In genomic region chr17:24131570-24131969, GRCm38 (mm10) we compare ENCODE assay signal across 27 mouse cellular contexts. TPM values are rescaled to one million over a fixed set of nuclear protein-coding genes. Genes with fewer than 3 reads are reported as not detected.
A peak's percentile ranks its signal among the peaks of the same experiment; 100 is the strongest.
DNase-seq lines count a peak whose midpoint lies in the region; ATAC-seq and TF ChIP-seq lines count a peak whose summit lies in the region.
"Had no signal": no experiment of that assay in that cellular context is flagged by ENCODE, and none has a peak within 500 bp of the region (broad histone marks: within the 10 kb centered on the region; RNA-seq: fewer than 3 reads in every experiment).

No protein-coding gene starts in this region.

- no peak for TF ChIP-seq EP300 in liver, embryonic 14.5 days (IDR thresholded peaks at IDR 0.05; ENCODE audit: low read depth)

- WGBS in intestine, postnatal 0 days, result 91% methylated on average over 3 of the region's 3 CpGs
- 79% methylated on average over 3 of the region's 3 CpGs for WGBS in intestine, embryonic 16.5 days
- 92% methylated on average over 3 of the region's 3 CpGs for WGBS in liver, embryonic 14.5 days (ENCODE audit: insufficient replicate concordance)
- WGBS in liver, embryonic 11.5 days, result 80% methylated on average over 3 of the region's 3 CpGs

- H3K4me3 ChIP-seq in intestine, postnatal 0 days (ENCODE audit: low read depth, low read length), result no peak overlapping the region
- no peak overlapping the region for H3K4me3 ChIP-seq in intestine, embryonic 16.5 days (ENCODE audit: low read length)
- no peak overlapping the region for H3K4me3 ChIP-seq in liver, embryonic 14.5 days (ENCODE audit: insufficient read depth in 1 of 2, low read depth in 2 of 2, low read length in 2 of 2)
- no peak overlapping the region for H3K4me3 ChIP-seq in liver, embryonic 11.5 days (ENCODE audit: low read depth, low read length)
- H3K4me3 ChIP-seq: embryonic facial prominence, embryonic 13.5 days; forebrain, embryonic 10.5 days; forebrain, embryonic 15.5 days; gastrocnemius, adult 2 months; hindbrain, embryonic 10.5 days; hindbrain, embryonic 15.5 days; megakaryocyte, embryonic 14.5 days; midbrain, embryonic 12.5 days; neural tube, embryonic 15.5 days had no signal

- no peak overlapping the region for H3K27ac ChIP-seq in intestine, postnatal 0 days (ENCODE audit: low read depth, low read length)
- no peak overlapping the region for H3K27ac ChIP-seq in intestine, embryonic 16.5 days (ENCODE audit: low read length)
- H3K27ac ChIP-seq in liver, embryonic 14.5 days, result no peak overlapping the region
- no peak overlapping the region for H3K27ac ChIP-seq in liver, embryonic 11.5 days (ENCODE audit: low read depth, low read length)
- H3K27ac ChIP-seq: embryonic facial prominence, embryonic 13.5 days; forebrain, embryonic 10.5 days; forebrain, embryonic 15.5 days; hindbrain, embryonic 10.5 days; hindbrain, embryonic 15.5 days; midbrain, embryonic 12.5 days; neural tube, embryonic 15.5 days had no signal

- no peaks in the 10 kb centered on the region for H3K9me3 ChIP-seq in intestine, postnatal 0 days (ENCODE audit: control insufficient read depth)
- no peaks in the 10 kb centered on the region for H3K9me3 ChIP-seq in intestine, embryonic 16.5 days (ENCODE audit: control insufficient read depth, low read length)
- no peaks in the 10 kb centered on the region for H3K9me3 ChIP-seq in liver, embryonic 14.5 days (ENCODE audit: control insufficient read depth, low read length)
- H3K9me3 ChIP-seq in liver, embryonic 11.5 days (ENCODE audit: control insufficient read depth, low read length), result no peaks in the 10 kb centered on the region
- H3K9me3 ChIP-seq: embryonic facial prominence, embryonic 13.5 days; forebrain, embryonic 10.5 days; forebrain, embryonic 15.5 days; hindbrain, embryonic 10.5 days; hindbrain, embryonic 15.5 days; megakaryocyte, embryonic 14.5 days; midbrain, embryonic 12.5 days; neural tube, embryonic 15.5 days had no signal

- DNase-seq in liver, embryonic 14.5 days (ENCODE audit: low read depth in 3 of 3, low spot score in 3 of 3), result no peak
- no peak for DNase-seq in liver, embryonic 11.5 days (ENCODE audit: low spot score)
- peak; percentile 75 for DNase-seq in A20 (ENCODE audit: low read depth, low spot score)
- DNase-seq in R1 (ENCODE audit: low read depth, low spot score), result peak; percentile 65
- no peak for DNase-seq in frontal cortex, postnatal 14 days (ENCODE audit: low spot score in 2 of 2)
- DNase-seq: adrenal gland, postnatal 10 days; cerebellum, adult 11-12 months; cerebellum, adult 9-11 months; gastrocnemius, adult 2 months; heart, postnatal 14 days; layer of hippocampus, postnatal 36 days; left cerebral cortex, postnatal 4 days; lung, adult 18-20 months; retina, postnatal 1 day; right cerebral cortex, postnatal 14 days had no signal

- no peak for ATAC-seq in intestine, postnatal 0 days
- ATAC-seq in intestine, embryonic 16.5 days, result no peak
- no peak for ATAC-seq in liver, embryonic 14.5 days (ENCODE audit: insufficient read depth)
- no peak; the same call in 1 of the 2 replicates for ATAC-seq in liver, embryonic 11.5 days (replicated peaks; ENCODE audit: low FRiP score)
- ATAC-seq in monocyte, adult 5-6 weeks (replicated peaks; ENCODE audit: insufficient number of reproducible peaks, low FRiP score, low TSS enrichment, poor library complexity, severe bottlenecking), result no peak; the same call in 1 of the 2 replicates
- ATAC-seq: forebrain, embryonic 15.5 days; inflammation-experienced regulatory T-cells, adult 6 months had no signal

- H3K27me3 ChIP-seq in intestine, postnatal 0 days (replicated peaks; ENCODE audit: control insufficient read depth, insufficient read depth, low read length), result no peaks in the 10 kb centered on the region
- H3K27me3 ChIP-seq in intestine, embryonic 16.5 days (replicated peaks; ENCODE audit: control insufficient read depth, insufficient read depth, low read length), result no peaks in the 10 kb centered on the region
- H3K27me3 ChIP-seq in liver, embryonic 14.5 days (ENCODE audit: control insufficient read depth, insufficient read depth, low read length), result no peaks in the 10 kb centered on the region
- H3K27me3 ChIP-seq in liver, embryonic 11.5 days (replicated peaks; ENCODE audit: control insufficient read depth, insufficient read depth, low read length), result no peaks in the 10 kb centered on the region
- H3K27me3 ChIP-seq: embryonic facial prominence, embryonic 13.5 days; forebrain, embryonic 15.5 days; hindbrain, embryonic 15.5 days; megakaryocyte, embryonic 14.5 days; midbrain, embryonic 12.5 days; neural tube, embryonic 15.5 days had no signal

- 0 out of 2 replicates have a peak, but pooled peaks cover 3% of the 10 kb centered on the region for H3K4me1 ChIP-seq in intestine, postnatal 0 days (replicated peaks; ENCODE audit: control insufficient read depth, insufficient read depth, low read length)
- H3K4me1 ChIP-seq in intestine, embryonic 16.5 days (ENCODE audit: control insufficient read depth, insufficient read depth, low read length), result no peaks in the 10 kb centered on the region
- peaks cover 6 to 7% of the 10 kb centered on the region in 2 experiments; a peak in 3 of 4 replicates for H3K4me1 ChIP-seq in liver, embryonic 14.5 days (replicated peaks; ENCODE audit: control insufficient read depth in 2 of 2, insufficient read depth in 2 of 2, low read length in 1 of 2)
- H3K4me1 ChIP-seq in liver, embryonic 11.5 days (replicated peaks; ENCODE audit: control insufficient read depth, insufficient read depth, low read length), result peaks cover 8% of the 10 kb centered on the region
- H3K4me1 ChIP-seq: forebrain, embryonic 10.5 days; forebrain, embryonic 15.5 days; hindbrain, embryonic 10.5 days; hindbrain, embryonic 15.5 days; midbrain, embryonic 12.5 days; neural tube, embryonic 15.5 days had no signal

- H3K4me2 ChIP-seq in intestine, postnatal 0 days (replicated peaks; ENCODE audit: low read depth), result no peak overlapping the region
- no peak overlapping the region for H3K4me2 ChIP-seq in intestine, embryonic 16.5 days (ENCODE audit: low read depth, low read length)
- no peak overlapping the region for H3K4me2 ChIP-seq in liver, embryonic 14.5 days (ENCODE audit: low read depth)
- no peak overlapping the region for H3K4me2 ChIP-seq in liver, embryonic 11.5 days
- H3K4me2 ChIP-seq: embryonic facial prominence, embryonic 13.5 days; forebrain, embryonic 15.5 days; hindbrain, embryonic 15.5 days; midbrain, embryonic 12.5 days; neural tube, embryonic 15.5 days had no signal

- TF ChIP-seq CTCF in intestine, postnatal 0 days (IDR thresholded peaks at IDR 0.05; ENCODE audit: low read depth), result peak; percentile 25
- peak; percentile 43 for TF ChIP-seq CTCF in liver, embryonic 14.5 days (IDR thresholded peaks at IDR 0.05; ENCODE audit: low read depth)

- no peak overlapping the region for H3K9ac ChIP-seq in intestine, postnatal 0 days (ENCODE audit: low read depth, low read length)
- no peak overlapping the region for H3K9ac ChIP-seq in intestine, embryonic 16.5 days (ENCODE audit: low read depth, low read length)
- H3K9ac ChIP-seq in liver, embryonic 14.5 days (replicated peaks), result no peak overlapping the region
- no peak overlapping the region for H3K9ac ChIP-seq in liver, embryonic 11.5 days (ENCODE audit: low read depth, low read length)
- H3K9ac ChIP-seq: embryonic facial prominence, embryonic 13.5 days; forebrain, embryonic 15.5 days; hindbrain, embryonic 15.5 days; midbrain, embryonic 12.5 days; neural tube, embryonic 15.5 days had no signal

- H3K36me3 ChIP-seq in intestine, postnatal 0 days (ENCODE audit: control insufficient read depth, insufficient read depth), result no peaks in the 10 kb centered on the region
- no peaks in the 10 kb centered on the region for H3K36me3 ChIP-seq in intestine, embryonic 16.5 days (ENCODE audit: control insufficient read depth, insufficient read depth, low read length)
- no peaks in the 10 kb centered on the region; the same call in 1 of the 2 replicates for H3K36me3 ChIP-seq in liver, embryonic 14.5 days (replicated peaks; ENCODE audit: control insufficient read depth, insufficient read depth, low read depth)
- H3K36me3 ChIP-seq in liver, embryonic 11.5 days (ENCODE audit: control insufficient read depth, insufficient read depth, low read length), result no peaks in the 10 kb centered on the region
- H3K36me3 ChIP-seq: embryonic facial prominence, embryonic 13.5 days; forebrain, embryonic 15.5 days; hindbrain, embryonic 10.5 days; hindbrain, embryonic 15.5 days; midbrain, embryonic 12.5 days; neural tube, embryonic 15.5 days had no signal

RNA-seq across cellular contexts. Expression of gene Pdpk1, which starts 19.2 kb away (rescaled TPM):
- 24.7 and 28.4 TPM in 2 replicates for polyA plus RNA-seq in intestine, postnatal 0 days (2015; fragmentation: Nextera tagmentation; extraction: Ambion mirVana)
- 35.9 and 36.8 TPM in 2 replicates for polyA plus RNA-seq in intestine, embryonic 16.5 days (2015; fragmentation: Nextera tagmentation; extraction: Ambion mirVana)
- polyA plus RNA-seq in liver, embryonic 14.5 days (2012; rRNA removed), result 8.5 and 9.7 TPM in 2 replicates
- polyA plus RNA-seq in liver, embryonic 14.5 days (2014; fragmentation: Nextera tagmentation; extraction: Ambion mirVana), result 24.5 and 25.5 TPM in 2 replicates
- polyA plus RNA-seq in liver, embryonic 11.5 days (2014; fragmentation: Nextera tagmentation; extraction: Ambion mirVana), result 31.8 and 37.0 TPM in 2 replicates
- total RNA-seq in monocyte, adult 5-6 weeks (2017), result 37.3 to 63.3 TPM (median 46.8 TPM) in 3 replicates

RNA-seq across cellular contexts. Expression of gene Amdhd2, which starts 32.0 kb away (rescaled TPM):
- polyA plus RNA-seq in intestine, postnatal 0 days (2015; fragmentation: Nextera tagmentation; extraction: Ambion mirVana), result 159 and 172 TPM in 2 replicates
- polyA plus RNA-seq in intestine, embryonic 16.5 days (2015; fragmentation: Nextera tagmentation; extraction: Ambion mirVana), result 58.9 and 75.9 TPM in 2 replicates
- polyA plus RNA-seq in liver, embryonic 14.5 days (2012; rRNA removed), result 11.6 and 12.7 TPM in 2 replicates
- 17.6 and 21.7 TPM in 2 replicates for polyA plus RNA-seq in liver, embryonic 14.5 days (2014; fragmentation: Nextera tagmentation; extraction: Ambion mirVana)
- 30.5 and 35.2 TPM in 2 replicates for polyA plus RNA-seq in liver, embryonic 11.5 days (2014; fragmentation: Nextera tagmentation; extraction: Ambion mirVana)
- total RNA-seq in monocyte, adult 5-6 weeks (2017), result 6.5 to 24.6 TPM (median 24.4 TPM) in 3 replicates

RNA-seq across cellular contexts. Expression of gene Atp6v0c, which starts 37.9 kb away (rescaled TPM):
- polyA plus RNA-seq in intestine, postnatal 0 days (2015; fragmentation: Nextera tagmentation; extraction: Ambion mirVana), result 1,362 and 1,364 TPM in 2 replicates
- 783 and 890 TPM in 2 replicates for polyA plus RNA-seq in intestine, embryonic 16.5 days (2015; fragmentation: Nextera tagmentation; extraction: Ambion mirVana)
- 236 and 271 TPM in 2 replicates for polyA plus RNA-seq in liver, embryonic 14.5 days (2012; rRNA removed)
- 326 and 346 TPM in 2 replicates for polyA plus RNA-seq in liver, embryonic 14.5 days (2014; fragmentation: Nextera tagmentation; extraction: Ambion mirVana)
- 476 and 499 TPM in 2 replicates for polyA plus RNA-seq in liver, embryonic 11.5 days (2014; fragmentation: Nextera tagmentation; extraction: Ambion mirVana)
- 55.6 to 90.6 TPM (median 83.3 TPM) in 3 replicates for total RNA-seq in monocyte, adult 5-6 weeks (2017)

RNA-seq across cellular contexts. Expression of gene Kctd5, which starts 58.3 kb away (rescaled TPM):
- polyA plus RNA-seq in intestine, postnatal 0 days (2015; fragmentation: Nextera tagmentation; extraction: Ambion mirVana), result 58.5 and 61.3 TPM in 2 replicates
- polyA plus RNA-seq in intestine, embryonic 16.5 days (2015; fragmentation: Nextera tagmentation; extraction: Ambion mirVana), result 69.7 and 70.0 TPM in 2 replicates
- polyA plus RNA-seq in liver, embryonic 14.5 days (2012; rRNA removed), result 9.3 and 10.0 TPM in 2 replicates
- polyA plus RNA-seq in liver, embryonic 14.5 days (2014; fragmentation: Nextera tagmentation; extraction: Ambion mirVana), result 10.9 and 11.3 TPM in 2 replicates
- polyA plus RNA-seq in liver, embryonic 11.5 days (2014; fragmentation: Nextera tagmentation; extraction: Ambion mirVana), result 43.0 and 46.8 TPM in 2 replicates
- 15.4 to 22.7 TPM (median 16.9 TPM) in 3 replicates for total RNA-seq in monocyte, adult 5-6 weeks (2017)

Comparison
In these comparisons a context has a peak if more than half of its experiments do, and no peak if none do; other contexts are left out.
1. DNase-seq: peak in A20 (single experiment) and R1 (single experiment); none in liver, embryonic 14.5 days (0 of 3), liver, embryonic 11.5 days (single experiment) and frontal cortex, postnatal 14 days (0 of 2).